Mouse (Mus musculus) embryo, embryonic 11 days (tissue): ENCODE results near the gene Prr5l.
"Not testable (repeated sequence)": the region's sequence is repeated elsewhere in the genome, so short reads cannot be mapped to it uniquely, and the experiment has no call there.

ENCODE experiments used
- DNase-seq: peaks from one replicate; pipeline ENCODE4 v3.0.0-alpha.2; 2015

The Prr5l gene

DNA sequence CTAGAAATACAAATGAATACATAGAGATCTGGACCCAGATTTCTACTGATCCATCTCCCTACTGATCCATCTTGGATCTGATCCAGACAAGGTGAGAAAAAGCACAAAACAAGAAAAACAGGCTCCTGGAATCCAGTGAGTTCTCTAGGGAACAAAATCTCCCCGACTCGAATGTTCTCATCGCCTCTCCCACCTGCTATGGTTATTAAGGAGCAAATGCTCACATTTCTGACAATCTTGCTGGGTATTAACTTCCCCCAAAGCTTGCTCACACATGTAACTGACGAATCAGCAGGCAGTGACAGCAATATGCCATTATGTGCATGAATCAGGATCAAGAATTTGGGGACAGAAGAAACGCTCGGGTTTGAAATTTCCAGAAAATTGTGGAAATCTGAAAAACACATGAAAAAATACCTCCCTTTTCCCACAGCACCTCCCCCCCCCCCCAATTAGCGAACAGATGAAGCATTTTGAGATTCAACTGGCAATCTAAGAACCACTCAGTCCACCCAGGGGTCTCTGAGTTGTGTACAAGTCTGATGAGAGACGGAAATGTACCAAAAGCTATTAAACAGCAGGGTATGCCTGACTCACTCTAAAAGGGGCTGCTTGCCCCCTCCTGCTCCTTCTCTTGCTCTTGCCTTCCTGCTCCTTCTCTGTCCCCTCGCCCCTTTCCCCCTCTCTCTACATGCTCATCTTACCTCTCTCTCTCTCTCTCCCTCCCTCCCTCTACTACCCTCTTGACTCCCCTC is 123.1 kb downstream of the Prr5l start:
- no peak for DNase-seq

DNA sequence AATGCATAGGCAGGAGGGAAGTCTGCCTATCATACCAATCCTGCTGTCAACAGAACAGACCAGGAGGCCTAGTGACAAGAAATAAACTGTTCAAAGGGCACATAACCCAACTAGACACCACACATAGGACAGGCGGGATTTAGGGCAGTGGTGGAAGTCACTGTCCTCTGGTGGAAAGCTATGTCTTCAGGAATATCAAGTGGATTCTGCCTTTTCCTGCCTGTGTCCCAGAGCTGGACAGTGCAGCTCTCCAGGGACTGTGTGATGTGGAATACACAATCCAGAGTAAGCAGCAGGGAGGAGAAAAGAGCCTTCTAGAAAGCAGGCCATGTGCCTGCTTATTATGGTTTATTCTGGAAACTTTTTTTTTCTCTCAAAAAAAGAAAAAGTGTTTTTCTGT is 125.0 kb downstream of the Prr5l start:
- no peak for DNase-seq

DNA sequence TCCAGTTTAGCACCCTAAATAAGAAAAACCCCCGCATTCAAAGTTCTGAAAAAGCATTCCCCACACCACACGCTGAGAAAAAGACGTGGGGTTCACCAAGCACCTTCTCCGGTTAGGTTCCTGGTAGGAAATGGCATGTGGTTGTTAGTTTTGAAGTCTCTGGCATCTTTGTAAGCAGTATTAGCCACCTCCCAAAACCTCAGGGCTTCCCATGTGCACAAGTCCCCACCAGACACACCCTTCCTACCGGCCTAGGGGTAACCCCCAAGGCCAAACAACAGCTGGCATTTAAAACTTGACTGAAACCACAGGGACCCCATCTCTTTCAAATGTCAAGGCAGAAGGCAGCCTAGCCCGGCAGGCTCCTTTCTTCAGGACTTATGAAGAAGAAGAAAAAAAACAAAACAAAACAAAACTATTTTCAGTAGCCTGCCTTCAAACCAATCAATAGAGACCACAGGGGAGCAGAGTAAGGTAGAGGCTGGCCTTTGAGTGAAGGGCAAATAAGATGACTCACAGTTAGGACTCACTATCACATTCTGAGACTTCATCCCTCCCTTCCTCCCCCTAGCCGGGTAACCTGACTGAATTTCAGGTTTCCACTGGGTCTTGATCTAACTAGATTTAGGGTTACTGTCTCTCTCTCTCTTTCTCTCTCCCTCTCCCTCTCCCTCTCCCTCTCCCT is 126.6 kb downstream of the Prr5l start:
- DNase-seq = no peak

GRCm38 (mm10) chr2:101754939-101755555 is 127.8 kb downstream of the Prr5l start:
- peak; percentile 43 for DNase-seq

- DNase-seq = no peak
Measured at GRCm38 (mm10) chr2:101754428-101754827, 128.4 kb downstream of the Prr5l start.

DNA sequence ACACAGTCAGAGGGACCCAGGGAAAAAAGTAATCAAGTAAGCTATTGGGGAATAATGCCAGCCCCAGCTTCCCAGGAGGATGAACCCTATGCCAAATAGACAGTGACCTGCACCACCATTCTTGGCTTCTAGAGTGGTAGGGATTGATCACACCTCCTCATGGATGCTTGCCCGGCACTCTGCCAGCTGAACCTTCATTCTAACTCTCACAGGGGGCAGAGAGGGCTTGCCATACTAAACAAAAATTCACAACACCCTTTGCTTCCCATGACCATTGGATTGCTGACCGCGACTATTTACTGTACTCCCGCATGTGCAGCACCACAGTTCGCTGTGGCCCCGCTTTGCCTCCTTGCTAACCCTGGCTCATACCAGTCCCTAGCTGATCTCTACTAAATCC is 129.8 kb downstream of the Prr5l start:
- no peak for DNase-seq

DNA sequence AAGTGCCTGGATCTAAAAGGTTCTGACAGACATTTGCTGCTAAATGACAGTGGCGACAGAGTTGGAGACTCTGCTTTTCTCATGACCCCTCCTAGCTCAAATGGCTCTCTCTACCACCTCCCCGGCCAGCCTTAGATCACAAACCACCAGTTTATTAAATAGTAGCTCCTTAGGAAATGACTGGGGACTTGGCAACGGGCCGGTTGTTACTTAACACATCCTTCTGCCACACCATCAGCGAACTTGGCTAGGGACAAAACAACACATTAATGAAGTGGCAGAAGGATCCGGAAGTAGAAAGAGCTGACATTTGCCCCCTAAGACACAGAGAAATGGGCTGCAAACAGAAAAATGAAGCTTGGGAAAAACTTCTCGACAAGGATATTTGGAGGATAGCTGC is 130.4 kb downstream of the Prr5l start:
- DNase-seq = no peak

GRCm38 (mm10) chr2:101751236-101751922 is 131.4 kb downstream of the Prr5l start:
- DNase-seq = peak; percentile 58

GRCm38 (mm10) chr2:101746537-101746936 is 136.3 kb downstream of the Prr5l start:
- no peak for DNase-seq

DNA sequence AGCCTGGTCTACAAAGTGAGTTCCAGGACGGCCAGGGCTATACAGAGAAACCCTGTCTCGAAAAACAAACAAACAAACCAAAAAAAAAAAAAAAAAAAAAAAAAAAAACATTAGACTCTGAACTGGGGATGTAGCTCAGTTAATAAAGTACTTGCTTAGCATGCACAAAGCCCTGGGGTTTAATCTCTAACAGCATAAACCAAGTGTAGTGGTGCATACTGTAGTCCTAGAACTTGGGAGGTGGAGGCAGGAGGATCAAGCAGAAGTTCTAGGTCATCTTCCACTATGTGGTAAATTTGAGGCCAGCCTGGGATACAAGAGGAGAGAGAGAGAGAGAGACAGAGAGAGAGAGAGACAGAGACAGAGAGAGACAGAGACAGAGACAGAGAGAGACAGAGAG is 137.2 kb downstream of the Prr5l start:
- DNase-seq = not testable (repeated sequence)

DNA sequence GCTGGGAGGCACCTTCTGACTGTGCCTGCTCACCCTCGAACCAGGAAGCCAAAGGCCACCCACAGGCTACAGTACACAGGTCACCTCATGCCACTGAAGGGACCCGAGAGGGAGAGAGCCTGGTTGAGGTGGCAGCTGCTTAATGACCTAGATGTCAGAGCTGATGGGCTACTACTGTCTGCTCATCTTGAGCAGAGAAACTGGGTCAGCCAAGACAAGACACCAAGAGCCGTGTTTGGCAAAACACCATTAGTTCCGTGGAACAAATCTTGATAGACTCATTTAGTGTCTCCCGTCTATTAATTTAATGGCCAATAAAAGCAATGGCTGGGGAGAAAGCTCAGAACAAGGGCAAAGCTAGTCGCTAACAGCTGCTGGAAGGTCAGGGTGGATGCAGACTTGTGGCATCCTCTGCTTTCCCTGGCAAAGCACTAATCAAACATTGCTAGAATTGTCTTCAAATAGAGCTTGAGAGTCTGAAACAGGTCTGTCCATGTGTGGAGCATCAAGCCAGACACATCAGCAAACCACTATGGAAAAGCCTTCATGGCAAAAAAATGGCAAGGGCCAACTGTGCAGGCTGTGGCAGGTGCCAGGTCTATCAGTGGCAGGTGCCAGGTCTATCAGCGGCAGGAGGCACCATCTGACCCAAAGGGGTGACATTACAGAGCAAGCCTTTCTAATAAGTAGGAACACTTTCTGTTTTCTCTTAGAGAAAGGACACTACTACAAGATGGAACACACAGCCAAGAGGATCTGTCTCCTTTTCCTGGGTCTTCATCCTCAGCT is 140.6 kb downstream of the Prr5l start:
- DNase-seq = no peak

DNA sequence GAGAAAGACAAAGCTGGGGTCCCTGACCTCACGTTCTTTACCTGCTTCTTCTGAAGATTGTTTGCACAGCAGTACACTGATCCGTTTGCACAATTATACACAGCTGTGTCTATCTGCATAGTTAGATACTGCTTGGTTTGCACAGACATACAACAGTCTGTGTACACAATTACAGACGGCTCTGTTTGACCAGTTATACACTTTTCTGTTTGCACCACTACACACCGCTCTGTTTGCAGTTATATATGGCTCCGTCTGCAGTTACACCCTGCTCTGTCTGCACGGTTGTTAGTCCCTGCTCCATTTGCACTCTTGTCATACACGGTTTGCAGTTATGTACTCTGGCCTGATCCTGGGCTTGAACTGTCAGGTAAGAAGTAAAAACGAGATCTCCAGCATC is 141.2 kb downstream of the Prr5l start:
- no peak for DNase-seq

- DNase-seq = peak; percentile 20
Measured at GRCm38 (mm10) chr2:101739914-101740313, 142.9 kb downstream of the Prr5l start.

DNA sequence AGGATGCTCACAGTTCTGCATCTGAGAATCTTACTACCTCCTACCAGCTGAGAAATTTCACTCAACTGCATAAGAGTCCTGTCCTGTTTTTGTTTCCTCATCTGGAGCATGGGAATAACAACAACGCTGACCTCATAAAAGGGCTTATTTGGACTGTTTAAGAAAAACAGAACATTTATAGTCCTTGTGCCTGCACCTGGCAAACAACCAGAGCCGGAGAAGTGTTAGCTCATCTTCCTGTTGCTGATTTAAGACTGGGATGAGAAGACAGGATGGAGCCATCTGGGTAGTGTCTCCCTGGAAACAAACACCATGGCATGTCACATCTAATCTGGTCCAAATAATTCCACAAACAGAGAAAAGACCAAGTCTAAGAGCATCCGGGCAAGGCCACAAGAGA is 149.3 kb downstream of the Prr5l start:
- DNase-seq = no peak

DNA sequence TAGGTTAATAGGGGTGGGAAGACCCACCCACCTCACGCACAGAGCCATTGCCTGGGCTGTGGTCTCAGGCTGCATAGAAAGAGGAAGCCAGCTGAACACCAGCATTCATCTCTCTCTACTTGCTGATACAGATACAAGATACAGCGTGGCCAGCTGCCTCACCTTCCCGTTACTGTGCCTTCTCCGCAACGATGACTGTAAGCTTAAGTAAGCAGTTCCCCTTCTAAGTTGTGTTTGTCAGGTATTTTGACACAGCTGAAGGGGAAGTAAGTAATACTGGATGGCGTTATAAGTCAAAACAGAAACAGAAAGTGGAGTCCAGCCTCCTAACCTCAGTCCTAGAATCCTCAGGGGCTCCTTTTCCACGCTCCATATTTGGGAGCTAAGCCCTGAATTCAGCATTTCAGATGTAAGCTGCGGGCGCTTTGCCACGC is 150.0 kb downstream of the Prr5l start:
- no peak for DNase-seq

DNA sequence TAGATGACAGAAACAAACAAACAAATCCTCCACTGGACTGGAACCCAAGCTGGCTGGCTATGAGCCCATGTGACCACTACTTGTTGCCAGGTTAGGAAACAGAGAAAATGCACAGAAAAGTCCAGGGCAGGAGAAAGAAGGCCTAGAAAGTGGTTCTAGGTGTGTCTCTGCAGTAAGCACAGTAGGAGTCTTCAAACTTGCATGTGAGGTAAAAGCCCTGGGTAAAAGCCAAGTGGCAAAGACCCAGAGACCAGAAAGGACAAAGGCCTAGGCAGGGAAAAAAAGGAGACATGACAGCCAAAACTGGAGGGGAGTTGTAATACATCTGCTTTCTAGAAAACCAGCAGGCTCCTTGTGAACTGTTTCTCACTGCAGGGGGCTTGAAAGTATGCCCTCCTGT is 151.9 kb downstream of the Prr5l start:
- DNase-seq = no peak

GRCm38 (mm10) chr2:101729472-101729871 is 153.4 kb downstream of the Prr5l start:
- no peak for DNase-seq

DNA sequence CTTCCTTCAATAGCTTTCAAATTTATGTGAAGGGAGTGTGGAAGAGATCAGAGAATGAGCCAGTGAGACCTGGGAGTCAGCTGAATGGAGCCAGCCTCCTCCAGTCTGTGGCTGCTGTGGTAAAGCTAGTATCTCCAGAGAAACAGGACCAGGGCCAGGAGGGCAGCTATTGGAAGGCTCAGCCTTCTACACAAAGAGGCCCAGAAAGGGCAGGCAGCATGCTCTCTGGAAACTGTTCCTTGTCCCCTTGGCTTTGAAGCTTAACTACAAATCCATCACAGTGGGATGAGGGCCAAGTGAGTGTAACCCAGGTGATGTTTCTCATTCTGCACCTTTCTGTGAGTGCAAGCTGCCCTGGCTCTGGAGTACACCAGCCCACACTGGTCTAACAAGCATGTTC is 155.0 kb downstream of the Prr5l start:
- DNase-seq = no peak

- DNase-seq = peak; percentile 16
Measured at GRCm38 (mm10) chr2:101723333-101723881, 159.4 kb downstream of the Prr5l start.

GRCm38 (mm10) chr2:101722370-101723332 is 160.2 kb downstream of the Prr5l start:
- DNase-seq = peak; percentile 76

GRCm38 (mm10) chr2:101721835-101722234 is 161.0 kb downstream of the Prr5l start:
- no peak for DNase-seq
